ENCODE assay signal across 12 mouse cellular contexts in the genomic region with DNA sequence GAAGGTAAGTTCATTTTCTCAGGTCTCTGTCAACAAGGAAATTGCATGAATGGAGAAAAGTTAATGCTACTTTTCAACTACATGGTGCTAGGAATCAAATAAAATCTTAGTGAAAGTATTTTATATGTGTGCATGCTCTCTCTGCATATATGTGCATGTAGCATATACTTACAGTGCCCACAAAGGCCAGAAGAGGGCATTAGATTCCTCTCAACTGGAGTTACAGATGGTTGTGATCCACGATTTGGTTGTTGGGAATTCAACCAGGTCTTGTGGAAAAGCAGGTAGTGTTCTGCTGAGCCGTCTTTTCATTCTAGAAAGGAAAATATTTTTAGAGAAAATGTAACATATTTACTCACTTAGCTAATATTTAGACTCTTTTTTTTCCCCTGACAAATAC.
DNase-seq lines count a peak whose midpoint lies in the region; ATAC-seq and TF ChIP-seq lines count a peak whose summit lies in the region.
"Had no signal": no experiment of that assay in that cellular context is flagged by ENCODE, and none has a peak within 500 bp of the region (broad histone marks: within the 10 kb centered on the region; RNA-seq: fewer than 3 reads in every experiment).

No protein-coding gene starts in this region.

- no peak overlapping the region for H3K4me2 ChIP-seq in forebrain, postnatal 0 days (ENCODE audit: low read depth)
- H3K4me2 ChIP-seq in forebrain, embryonic 11.5 days (ENCODE audit: low read depth, low read length, severe bottlenecking), result no peak overlapping the region
- H3K4me2 ChIP-seq in lung, postnatal 0 days (replicated peaks; ENCODE audit: low read depth, low read length), result no peak overlapping the region
- H3K4me2 ChIP-seq: liver, embryonic 11.5 days; neural tube, embryonic 13.5 days had no signal

- H3K9ac ChIP-seq in forebrain, postnatal 0 days, result no peak overlapping the region
- no peak overlapping the region for H3K9ac ChIP-seq in forebrain, embryonic 11.5 days (ENCODE audit: low read length)
- H3K9ac ChIP-seq in lung, postnatal 0 days (replicated peaks; ENCODE audit: low read depth), result no peak overlapping the region
- H3K9ac ChIP-seq: neural tube, embryonic 13.5 days had no signal

- no peak overlapping the region for H3K27ac ChIP-seq in forebrain, postnatal 0 days (ENCODE audit: low read depth, low read length)
- H3K27ac ChIP-seq in forebrain, embryonic 11.5 days (ENCODE audit: low read depth, low read length), result no peak overlapping the region
- no peak overlapping the region for H3K27ac ChIP-seq in lung, postnatal 0 days (ENCODE audit: low read length)
- H3K27ac ChIP-seq: neural tube, embryonic 13.5 days had no signal

- WGBS in forebrain, postnatal 0 days, result 83% methylated on average over 2 of the region's 2 CpGs
- WGBS in forebrain, embryonic 11.5 days, result 84% methylated on average over 2 of the region's 2 CpGs
- 81% methylated on average over 2 of the region's 2 CpGs for WGBS in lung, postnatal 0 days

- no peaks in the 10 kb centered on the region for H3K4me1 ChIP-seq in forebrain, postnatal 0 days (ENCODE audit: insufficient read depth)
- no peaks in the 10 kb centered on the region for H3K4me1 ChIP-seq in forebrain, embryonic 11.5 days (replicated peaks; ENCODE audit: control insufficient read depth, insufficient read depth, low read length)
- no peaks in the 10 kb centered on the region for H3K4me1 ChIP-seq in lung, postnatal 0 days (ENCODE audit: insufficient read depth, low read depth, low read length)
- H3K4me1 ChIP-seq: neural tube, embryonic 13.5 days had no signal

- no peaks in the 10 kb centered on the region for H3K9me3 ChIP-seq in forebrain, postnatal 0 days (ENCODE audit: low read length)
- H3K9me3 ChIP-seq in forebrain, embryonic 11.5 days (ENCODE audit: control insufficient read depth, low read length), result no peaks in the 10 kb centered on the region
- no peaks in the 10 kb centered on the region for H3K9me3 ChIP-seq in lung, postnatal 0 days (ENCODE audit: low read length)
- H3K9me3 ChIP-seq: neural tube, embryonic 13.5 days had no signal

- H3K4me3 ChIP-seq in forebrain, postnatal 0 days (ENCODE audit: low read depth, low read length), result no peak overlapping the region
- no peak overlapping the region for H3K4me3 ChIP-seq in forebrain, embryonic 11.5 days (ENCODE audit: low read depth, low read length)
- no peak overlapping the region for H3K4me3 ChIP-seq in lung, postnatal 0 days (ENCODE audit: low read depth, low read length)
- H3K4me3 ChIP-seq: neural tube, embryonic 13.5 days had no signal

- 0 out of 2 replicates have a peak, but pooled peaks have one; percentile 6 for TF ChIP-seq CTCF in forebrain, postnatal 0 days (IDR thresholded peaks at IDR 0.05; ENCODE audit: low read depth)
- peak; percentile 30 for TF ChIP-seq CTCF in lung, postnatal 0 days (IDR thresholded peaks at IDR 0.05)

- ATAC-seq in forebrain, postnatal 0 days, result no peak
- no peak for ATAC-seq in forebrain, embryonic 11.5 days (replicated peaks; ENCODE audit: low FRiP score)
- no peak for ATAC-seq in lung, postnatal 0 days
- no peak for ATAC-seq in activated CD4-positive, CD25-positive, alpha-beta regulatory T cell, adult 4 months

- no peaks in the 10 kb centered on the region for H3K27me3 ChIP-seq in forebrain, postnatal 0 days (ENCODE audit: insufficient read depth, low read length)
- no peaks in the 10 kb centered on the region for H3K27me3 ChIP-seq in forebrain, embryonic 11.5 days (ENCODE audit: control insufficient read depth, insufficient read depth, low read length)
- no peaks in the 10 kb centered on the region for H3K27me3 ChIP-seq in lung, postnatal 0 days (replicated peaks; ENCODE audit: insufficient read depth, low read length)
- H3K27me3 ChIP-seq: neural tube, embryonic 13.5 days had no signal

- no peak for TF ChIP-seq EP300 in lung, postnatal 0 days (IDR thresholded peaks at IDR 0.05)

- peaks cover 58% of the 10 kb centered on the region for H3K36me3 ChIP-seq in forebrain, postnatal 0 days (ENCODE audit: insufficient read depth)
- H3K36me3 ChIP-seq in forebrain, embryonic 11.5 days (ENCODE audit: control insufficient read depth, insufficient read depth, low read length), result peaks cover 3% of the 10 kb centered on the region; the same call in 1 of the 2 replicates
- peaks cover 47% of the 10 kb centered on the region for H3K36me3 ChIP-seq in lung, postnatal 0 days (ENCODE audit: insufficient read depth, low read length)

- no peak for DNase-seq in forebrain, postnatal 0 days
- DNase-seq in forebrain, embryonic 11.5 days (ENCODE audit: low spot score), result no peak
- no peak for DNase-seq in lung, postnatal 0 days (ENCODE audit: low spot score)
- DNase-seq in lung, postnatal 4 days, result no peak
- DNase-seq in R1 (ENCODE audit: low read depth, low spot score), result peak; percentile 50
- DNase-seq in frontal cortex, postnatal 36 days (ENCODE audit: low spot score in 2 of 2), result no peak
- DNase-seq: cerebellum, postnatal 36 days; layer of hippocampus, adult 9-11 months; lung, postnatal 14 days had no signal
